Mouse (Mus musculus): Measurements from ENCODE around the gene Gm21981. TPM values are rescaled to one million over a fixed set of nuclear protein-coding genes. Genes with fewer than 3 reads are reported as not detected.
"Not testable (repeated sequence)": the region's sequence is repeated elsewhere in the genome, so short reads cannot be mapped to it uniquely, and the experiment has no call there.

Gm21981 gene
- total RNA-seq, 4 experiments from 2014 or later, result 0.17 to 0.39 TPM; not detected in 2

GRCm38 (mm10) chr17:47669166-47669565 is 25.1 kb downstream of the Gm21981 start:
- DNase-seq (ENCODE audit: low spot score in 2 of 2), result no peak

GRCm38 (mm10) chr17:47664474-47664873 is 29.8 kb downstream of the Gm21981 start:
- DNase-seq (ENCODE audit: low spot score in 2 of 2), result no peak

- no peak for DNase-seq (ENCODE audit: low spot score in 2 of 2)
These were observed 31.1 kb downstream of the Gm21981 start for GRCm38 (mm10) chr17:47663009-47663713.

- DNase-seq (ENCODE audit: low spot score in 2 of 2), result no peak
These were observed 35.5 kb downstream of the Gm21981 start for GRCm38 (mm10) chr17:47658741-47659243.

GRCm38 (mm10) chr17:47657901-47658300 is 36.4 kb downstream of the Gm21981 start:
- DNase-seq (ENCODE audit: low spot score in 2 of 2), result no peak

GRCm38 (mm10) chr17:47655697-47656096 is 38.6 kb downstream of the Gm21981 start:
- DNase-seq (ENCODE audit: low spot score in 2 of 2), result no peak

GRCm38 (mm10) chr17:47654346-47654745 is 39.9 kb downstream of the Gm21981 start:
- not testable (repeated sequence) for DNase-seq (ENCODE audit: low spot score in 2 of 2)

- DNase-seq (ENCODE audit: low spot score in 2 of 2), result no peak
These were observed 42.3 kb downstream of the Gm21981 start for GRCm38 (mm10) chr17:47651953-47652352.

- no peak for DNase-seq (ENCODE audit: low spot score in 2 of 2)
These were observed 45.3 kb downstream of the Gm21981 start for GRCm38 (mm10) chr17:47648966-47649365.

- peak; percentile 45 to 48 for DNase-seq (ENCODE audit: low spot score in 2 of 2)
These were observed 47.6 kb downstream of the Gm21981 start for GRCm38 (mm10) chr17:47646683-47647082.

GRCm38 (mm10) chr17:47642992-47643391 is 51.3 kb downstream of the Gm21981 start:
- DNase-seq (ENCODE audit: low spot score in 2 of 2), result no peak

Other genes starting within 250 kb of the Gm21981 start
- gene Taf8, start 192.2 kb downstream of the Gm21981 start, total RNA-seq (2022), result 10 to 100 TPM; 10.0 to 12.6 (median 11.2) TPM
- 10 to 100 TPM; 12.2 to 19.2 (median 16.1) TPM for gene Ccnd3, start 189.4 kb downstream of the Gm21981 start, total RNA-seq (2022)
- 10 to 100 TPM; 13.8 to 16.5 (median 14.2) TPM for gene Bysl, start 83.0 kb downstream of the Gm21981 start, total RNA-seq (2022)
- gene Med20, start 82.9 kb downstream of the Gm21981 start, total RNA-seq (2022), result 10 to 100 TPM; 13.3 to 19.3 (median 18.1) TPM
- 1 to 10 TPM in 3 of 4 experiments, under 1 TPM in 1; 0.77 to 2.8 (median 1.6) TPM for gene Gm20517, start 82.9 kb downstream of the Gm21981 start, total RNA-seq (2022)
- gene Usp49, start 63.8 kb downstream of the Gm21981 start, total RNA-seq (2022), result 1 to 10 TPM; 2.0 to 3.4 (median 3.2) TPM
- gene Tomm6, start 6.1 kb downstream of the Gm21981 start, total RNA-seq (2022), result 100 to 1,000 TPM; 106 to 129 (median 114) TPM
- 1 to 10 TPM; 4.3 to 6.0 (median 5.2) TPM for gene Frs3, start 5.4 kb downstream of the Gm21981 start, total RNA-seq (2022)
- 1 to 10 TPM in 3 of 4 experiments, under 1 TPM in 1; 0.56 to 3.3 (median 2.3) TPM for gene Prickle4, start 281 bp upstream of the Gm21981 start, total RNA-seq (2022)
- gene Pgc, start 32.4 kb upstream of the Gm21981 start, total RNA-seq (2022), result not detected
- 100 to 1,000 TPM; 102 to 107 (median 103) TPM for gene Tfeb, start 42.6 kb upstream of the Gm21981 start, total RNA-seq (2022)
- gene Mdfi, start 140.2 kb upstream of the Gm21981 start, total RNA-seq (2022), result 1 to 10 TPM in 1 of 4 experiments, under 1 TPM in 3; 0.32 to 1.4 (median 0.55) TPM
- 1 to 10 TPM; 5.9 to 7.8 (median 6.6) TPM for gene Foxp4, start 230.2 kb upstream of the Gm21981 start, total RNA-seq (2022)

All from gastrocnemius, adult 8-10 months (tissue).